Mouse (Mus musculus) gastrocnemius, postnatal 4 days (tissue): ENCODE results near the gene Ghr. TPM values are rescaled to one million over a fixed set of nuclear protein-coding genes. Genes with fewer than 3 reads are reported as not detected.

ENCODE experiments used
- DNase-seq, 2 experiments: peaks; one replicate each; pipeline ENCODE4 v3.0.0; 2021 to 2022; ENCODE audit warnings: low spot score in 2 of 2, mixed read lengths in 2 of 2
- total RNA-seq, 2 experiments: library from RNA; stranded (reverse); gene quantifications; 2 replicates each; pipeline ENCODE4 v1.2.3; 2021

The Ghr gene
- total RNA-seq, 2 experiments from 2014 or later: 111 TPM

DNA sequence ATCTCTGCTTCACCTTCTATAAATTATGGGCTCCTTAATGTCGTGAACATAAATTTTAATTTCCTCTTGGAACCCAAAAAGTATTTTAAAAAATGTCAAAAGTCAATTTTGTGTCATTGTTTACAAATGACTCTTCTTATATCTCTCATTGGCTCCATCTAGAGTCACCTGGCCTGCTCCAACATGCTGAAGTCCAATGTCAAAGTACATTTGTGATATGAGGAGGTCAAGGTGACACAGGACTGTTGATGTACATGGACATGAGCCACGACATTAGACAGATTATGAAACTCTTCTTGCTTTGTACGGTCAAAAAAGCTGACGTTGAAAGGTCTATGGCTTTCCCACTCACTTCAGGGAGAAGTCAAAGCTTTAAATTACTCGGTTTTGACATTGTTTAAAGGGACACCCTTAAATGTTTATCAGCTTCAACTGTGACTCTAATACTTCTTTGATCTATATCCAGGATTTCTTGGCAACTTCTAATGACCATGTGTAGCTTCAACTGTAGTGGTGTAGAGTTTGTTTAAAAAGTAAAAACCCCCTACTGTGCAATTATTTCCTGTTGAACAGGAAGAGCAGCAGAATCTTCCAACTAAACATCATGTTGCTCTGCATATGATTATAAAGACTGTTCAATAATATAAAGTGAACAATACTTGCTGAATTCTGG lies 131.1 kb downstream of the Ghr start:
- DNase-seq: no peak

DNA sequence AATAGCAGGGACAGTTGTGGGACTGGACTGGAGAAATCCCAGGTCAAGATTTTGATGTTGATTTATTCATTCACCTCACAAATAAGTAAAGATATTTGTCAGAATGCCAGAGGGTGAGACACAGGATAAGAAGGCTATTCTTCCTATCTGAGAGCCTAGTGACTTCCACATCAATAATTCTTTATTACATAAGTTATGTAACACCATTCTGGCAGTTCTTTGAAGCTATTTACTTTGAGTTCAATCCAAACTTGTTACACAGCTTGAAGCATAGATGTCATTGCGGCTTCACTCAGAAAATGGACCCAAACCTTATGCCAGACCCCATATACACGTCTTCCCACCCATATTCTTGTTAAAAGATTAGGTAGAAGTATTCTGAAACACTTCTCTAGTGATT lies 133.7 kb downstream of the Ghr start:
- DNase-seq: no peak

DNA sequence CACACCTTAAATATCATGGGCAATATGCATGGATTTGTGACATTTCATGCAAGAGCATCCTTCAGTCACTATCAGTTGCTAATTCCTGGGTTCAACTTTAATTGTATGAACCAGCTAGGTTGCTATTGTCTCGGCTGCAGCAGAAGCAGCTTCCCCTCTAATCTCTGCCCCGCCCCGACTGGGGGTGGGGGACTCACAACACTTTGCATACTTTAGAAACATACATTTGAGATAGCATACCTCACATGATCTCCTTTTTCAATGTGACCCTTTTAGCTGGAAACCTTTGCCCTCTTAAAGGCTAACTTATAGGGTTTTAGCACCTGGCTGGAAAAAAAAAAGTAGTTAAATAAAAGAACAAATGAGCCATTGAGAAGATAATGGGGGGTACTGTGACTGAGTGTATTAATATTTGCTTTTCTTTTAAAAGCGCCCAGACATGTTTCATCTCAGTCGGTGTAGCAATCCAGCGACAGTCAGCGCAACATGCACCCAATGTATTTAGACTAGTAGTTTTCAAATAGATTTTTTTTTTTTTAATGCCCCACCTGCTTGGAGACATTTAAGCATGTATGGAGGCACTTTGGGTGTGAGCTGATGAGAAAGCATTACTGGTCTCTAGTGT lies 137.9 kb downstream of the Ghr start:
- no peak for DNase-seq

DNA sequence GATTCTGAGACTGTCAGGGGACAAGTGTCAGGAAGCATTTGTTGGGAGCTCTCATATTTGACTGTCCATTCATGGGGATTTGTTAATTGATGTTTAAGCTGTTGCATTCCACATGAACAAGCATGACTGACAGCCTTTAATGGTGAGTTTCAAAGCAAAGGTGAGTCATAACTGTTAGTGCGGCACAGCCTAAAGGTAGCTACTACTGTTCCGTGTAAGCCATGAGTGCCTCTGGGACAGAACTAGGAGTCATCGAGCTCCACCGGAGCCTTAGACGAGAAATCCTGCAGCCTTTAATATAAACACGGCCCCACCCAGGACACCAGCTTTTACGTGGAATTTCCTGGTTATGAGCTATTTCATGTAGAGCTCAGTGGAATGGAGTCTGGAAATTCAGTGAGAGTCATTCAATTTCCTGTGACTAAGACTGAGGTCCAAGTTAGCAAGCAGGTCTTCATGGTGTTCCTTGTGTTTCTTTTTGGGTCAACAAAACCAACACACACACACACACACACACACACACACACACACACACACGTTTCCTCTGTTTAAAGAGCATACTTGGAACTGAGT lies 138.8 kb downstream of the Ghr start:
- DNase-seq: no peak

DNA sequence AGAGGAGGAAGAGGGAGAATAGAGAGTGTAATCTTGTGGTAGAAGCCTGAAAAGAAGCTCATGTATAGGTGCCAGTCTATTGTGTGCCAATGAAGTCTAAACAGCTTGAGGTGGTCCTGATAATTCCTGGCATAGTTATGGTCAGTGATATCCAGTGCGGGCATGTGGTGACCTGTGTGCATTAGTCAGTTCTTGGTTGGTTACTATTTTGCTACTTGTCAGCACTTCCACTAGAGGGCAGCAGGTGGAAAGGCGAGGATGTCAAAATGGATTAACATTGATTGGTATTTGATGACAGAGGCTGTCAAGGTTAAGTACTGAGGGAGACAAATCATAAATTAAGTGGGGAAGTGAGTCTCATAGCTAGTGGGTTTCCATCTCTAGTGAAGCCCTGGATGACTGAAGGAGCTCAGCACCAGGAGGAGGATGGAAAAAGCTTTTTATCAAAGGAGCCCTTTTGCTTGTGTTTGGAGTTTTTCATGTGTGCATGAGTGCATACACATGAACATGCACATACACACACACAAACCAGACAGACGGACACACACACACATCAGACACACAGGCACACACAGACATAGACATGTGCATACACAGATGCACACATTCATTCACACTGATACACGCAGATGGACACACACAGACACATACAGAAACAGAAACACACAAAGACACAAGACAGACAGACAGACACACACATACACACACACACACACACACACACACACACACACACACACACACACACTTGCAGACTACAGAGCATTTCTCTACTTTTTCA lies 141.6 kb downstream of the Ghr start:
- peak in 1 of 2 experiments; percentile 25 for DNase-seq

DNA sequence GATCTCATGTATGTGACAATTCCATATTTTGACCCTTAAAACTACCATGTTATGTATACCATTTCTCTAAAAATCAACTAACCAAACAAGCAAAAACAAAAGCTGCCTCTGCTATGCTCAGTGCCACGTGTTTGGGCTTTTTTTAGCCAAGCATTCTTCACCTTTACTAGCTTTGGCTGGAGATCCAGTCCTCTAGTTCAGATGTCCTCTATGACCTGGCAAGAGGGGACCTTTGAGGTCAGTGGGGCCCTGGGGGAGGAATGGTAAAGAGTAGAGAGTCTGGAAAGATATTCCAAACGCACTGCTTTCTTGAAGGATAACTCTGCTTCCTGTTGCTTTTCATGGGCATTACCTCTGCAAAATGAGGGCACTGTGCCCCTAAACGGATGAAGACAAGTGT lies 145.9 kb downstream of the Ghr start:
- DNase-seq: no peak

DNA sequence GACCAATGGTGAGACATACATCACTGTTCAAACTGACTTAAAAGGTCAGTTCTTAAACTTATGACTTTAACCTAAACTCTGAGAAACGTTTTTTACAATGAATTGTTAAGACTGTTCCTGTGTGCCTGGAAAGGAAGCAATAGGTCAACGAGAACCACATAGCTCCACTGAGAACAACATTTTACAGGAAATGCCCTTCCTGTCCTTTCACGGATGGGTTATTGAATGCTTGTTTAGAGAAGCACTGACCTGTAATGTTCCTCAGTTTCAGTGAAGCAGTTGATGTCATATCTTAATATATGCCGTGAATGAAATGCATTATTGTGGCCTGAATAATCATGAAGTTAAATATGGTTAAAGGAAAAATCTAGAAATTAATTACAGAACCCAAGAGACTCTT lies 147.7 kb downstream of the Ghr start:
- no peak for DNase-seq

DNA sequence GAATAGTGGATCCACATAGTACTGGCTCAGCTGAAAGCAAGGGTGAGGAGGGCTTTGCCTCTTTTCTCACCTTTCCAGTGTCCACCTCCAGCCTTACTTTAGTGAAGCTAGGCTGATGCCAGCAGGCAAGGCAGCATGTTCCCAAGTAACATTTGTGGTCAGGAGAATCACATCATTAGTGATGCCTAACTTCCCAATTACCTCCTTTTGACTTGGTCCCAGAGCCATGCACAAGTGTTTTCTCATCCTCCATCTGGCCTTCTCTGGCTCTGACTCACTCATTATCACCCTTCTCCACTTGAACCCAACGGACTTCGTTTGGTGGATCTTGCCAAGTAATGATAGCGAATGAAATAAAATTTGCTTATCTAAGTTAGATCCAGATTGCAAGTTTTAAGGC lies 148.8 kb downstream of the Ghr start:
- no peak for DNase-seq

DNA sequence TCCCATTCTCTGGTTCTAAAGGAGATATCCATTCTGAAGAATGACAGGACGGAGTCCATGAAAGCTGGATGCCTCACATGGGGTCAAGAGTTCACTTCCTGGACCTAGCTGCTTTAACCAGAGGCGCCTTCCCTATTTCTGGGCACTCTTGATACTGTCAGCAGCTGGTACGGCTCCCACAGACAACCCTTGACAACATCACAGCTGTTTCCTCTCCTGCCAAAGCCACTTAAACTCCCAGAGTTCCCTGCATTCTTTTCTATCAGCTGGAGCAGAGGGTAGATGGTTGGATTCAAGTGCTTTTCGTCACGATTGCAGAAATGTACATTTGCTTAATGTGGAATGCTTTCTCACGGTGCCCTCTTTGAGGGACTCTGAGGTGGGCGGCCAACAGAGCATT lies 150.0 kb downstream of the Ghr start:
- DNase-seq: peak in 1 of 2 experiments; percentile 24

DNA sequence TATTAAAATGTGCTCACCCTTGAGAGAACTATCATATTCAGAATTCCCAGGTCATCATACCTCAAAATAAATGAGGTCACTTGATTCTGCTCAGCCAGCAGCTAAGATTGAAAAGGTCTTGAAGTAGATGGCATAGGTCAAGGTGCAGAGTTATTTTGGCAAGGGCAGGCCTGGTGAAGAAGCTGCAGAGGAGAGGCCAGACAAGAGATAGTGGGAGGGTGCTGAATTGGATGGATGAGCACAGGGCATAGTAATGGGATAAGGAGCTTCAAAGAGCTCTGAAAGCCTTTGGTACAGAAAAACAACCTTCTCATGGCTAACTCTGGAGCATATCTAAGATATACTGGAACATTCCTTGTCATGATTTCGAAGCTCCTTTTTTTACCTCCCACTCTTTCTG lies 150.5 kb downstream of the Ghr start:
- DNase-seq: no peak

DNA sequence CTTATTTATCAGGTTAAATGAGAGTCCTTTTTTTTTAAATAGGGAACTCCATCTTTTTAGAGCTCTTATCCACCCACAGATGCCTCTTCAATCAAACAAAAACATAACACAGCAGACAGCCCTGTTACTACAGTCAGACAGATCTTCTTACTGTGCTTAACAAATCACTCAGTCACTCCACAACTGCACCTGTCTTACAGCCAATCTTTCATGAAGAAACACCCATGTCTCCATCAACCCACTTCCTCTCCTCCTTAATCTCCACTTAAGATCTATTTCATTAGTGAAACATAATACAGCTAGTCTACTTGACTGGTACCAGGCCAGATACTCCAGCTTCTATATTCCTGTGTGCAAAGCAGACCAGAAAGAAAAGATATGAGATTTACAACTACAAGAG lies 153.9 kb downstream of the Ghr start:
- no peak for DNase-seq

DNA sequence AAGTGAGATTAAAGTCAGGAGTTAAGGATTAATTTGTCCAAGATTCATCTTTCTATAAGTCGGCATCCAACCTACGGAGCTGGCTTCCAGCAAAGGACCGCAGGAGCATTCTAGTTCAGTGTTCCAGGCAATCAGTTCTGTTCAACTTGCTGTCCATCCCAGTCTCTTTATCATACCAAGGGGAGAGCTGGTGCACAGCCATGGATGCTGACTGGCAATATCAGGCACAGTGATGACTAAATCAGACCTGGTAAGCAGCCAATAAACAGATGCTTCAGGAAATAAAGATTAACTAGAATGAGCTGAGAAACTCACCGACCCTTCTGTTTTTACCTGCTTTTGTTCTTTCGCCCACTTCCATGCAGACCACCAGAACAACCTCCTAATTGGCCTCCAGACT lies 154.3 kb downstream of the Ghr start:
- DNase-seq: no peak

DNA sequence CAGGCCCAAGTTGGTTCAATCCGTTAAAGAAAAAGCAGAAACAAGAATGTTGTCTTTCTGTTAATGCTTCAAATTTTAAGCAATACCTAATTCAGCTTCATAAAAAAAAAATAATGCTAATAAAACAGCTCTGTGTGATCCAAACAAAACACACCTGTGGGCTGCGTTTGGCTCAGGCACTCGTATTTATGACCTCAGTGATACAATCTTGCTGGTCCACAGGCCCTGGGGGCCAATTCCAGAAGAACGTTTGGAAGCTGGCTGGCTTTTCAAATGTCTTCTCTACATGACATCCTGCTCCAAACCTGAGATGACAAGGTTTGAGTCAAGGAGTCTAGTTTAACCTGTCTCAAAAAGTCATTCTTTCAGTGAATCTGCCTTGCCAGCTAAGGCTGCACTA lies 156.9 kb downstream of the Ghr start:
- DNase-seq: no peak

DNA sequence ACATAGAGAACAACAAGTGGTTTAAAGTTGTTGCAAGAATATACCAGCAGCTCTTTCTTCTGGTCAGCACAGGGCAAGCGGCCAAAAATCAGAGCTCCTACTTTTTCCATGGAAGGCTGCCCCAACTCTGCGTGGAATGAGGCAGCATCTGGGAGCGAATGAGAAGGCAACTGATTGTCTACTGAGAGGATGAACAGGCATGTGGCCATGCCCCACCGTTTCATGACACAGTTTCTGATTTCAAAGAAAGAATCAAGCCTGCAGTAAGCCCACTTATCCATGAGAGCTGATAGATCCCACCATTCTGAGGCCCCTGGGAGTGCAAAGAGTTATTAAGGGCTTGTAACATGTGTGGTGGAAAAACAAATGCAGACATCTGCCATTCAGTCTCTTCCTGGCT lies 160.1 kb downstream of the Ghr start:
- DNase-seq: peak in 1 of 2 experiments; percentile 47

DNA sequence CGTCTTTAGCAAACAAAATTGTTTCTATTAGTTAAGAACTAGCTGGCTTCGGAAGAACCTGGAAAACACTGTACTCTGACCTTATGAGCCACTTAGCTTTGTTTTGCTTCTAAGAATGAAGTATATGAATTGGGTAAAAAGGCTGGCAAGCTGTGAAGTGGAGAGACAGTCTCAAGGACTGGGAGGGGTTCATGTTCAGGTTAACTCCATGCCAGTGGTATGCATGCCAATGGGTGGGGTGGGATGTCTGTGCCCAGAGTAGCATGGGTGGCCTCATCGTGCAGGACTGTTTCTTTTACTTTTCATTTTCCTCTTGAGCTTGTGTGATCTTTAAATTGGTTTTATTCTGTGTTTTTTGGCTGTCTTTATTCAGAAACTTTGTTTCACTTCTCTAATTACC lies 165.6 kb downstream of the Ghr start:
- no peak for DNase-seq

DNA sequence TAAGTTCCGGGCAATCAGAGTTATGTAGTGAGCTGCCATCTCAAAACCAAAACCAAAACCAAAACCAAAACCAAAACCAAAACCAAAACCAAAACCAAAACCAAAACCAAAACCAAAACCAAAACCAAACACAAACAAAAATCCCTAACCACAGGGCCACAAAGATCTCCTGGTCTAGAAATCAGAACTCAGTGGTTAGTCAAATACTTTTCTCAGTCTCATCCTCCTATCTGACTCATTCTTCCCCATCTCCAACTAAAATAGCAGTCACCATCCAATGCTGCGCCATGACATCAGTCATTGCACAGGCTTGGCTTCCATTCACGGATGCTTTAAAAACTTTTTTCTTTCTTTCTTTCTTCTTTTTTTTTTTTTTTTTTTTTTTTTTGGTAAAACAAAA lies 170.2 kb downstream of the Ghr start:
- DNase-seq: no peak

DNA sequence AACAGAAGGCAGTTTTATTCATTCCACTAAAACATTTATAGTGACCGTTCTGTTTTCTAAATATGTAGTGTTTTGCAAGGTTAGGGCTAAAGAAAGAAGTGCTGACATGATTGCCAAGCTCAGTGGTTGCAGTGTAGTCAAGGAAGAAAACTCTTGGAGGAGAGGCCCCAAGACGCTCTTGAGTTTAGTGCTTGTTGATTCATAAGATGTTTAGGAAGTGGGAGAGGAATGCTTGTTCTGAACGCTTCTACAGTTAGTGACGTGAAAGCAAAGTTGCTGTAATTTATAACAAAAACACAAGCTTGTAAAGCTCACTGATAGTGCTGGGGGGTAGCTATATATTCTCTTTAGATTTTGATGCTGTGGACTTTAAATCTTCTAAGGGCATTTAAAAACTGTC lies 174.8 kb downstream of the Ghr start:
- DNase-seq: no peak

DNA sequence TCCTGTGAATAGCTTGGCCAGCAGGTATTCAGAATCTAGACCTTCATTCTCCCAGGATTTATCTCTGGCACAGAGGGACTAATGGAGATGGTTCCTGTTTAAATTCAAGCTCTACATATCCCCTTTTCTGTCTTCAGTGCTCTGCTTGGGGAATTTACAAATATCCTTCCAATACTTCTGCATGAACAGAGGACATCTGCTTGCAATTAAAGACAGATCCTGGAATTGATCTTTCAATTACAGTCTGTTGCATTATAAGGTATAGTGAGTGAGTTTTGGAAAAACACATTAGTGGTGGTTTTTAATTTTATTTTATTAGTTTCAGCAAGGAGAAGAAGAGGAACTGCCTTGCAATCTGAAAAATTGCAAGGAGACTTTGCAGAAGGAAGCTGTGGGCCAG lies 184.1 kb downstream of the Ghr start:
- DNase-seq: no peak

DNA sequence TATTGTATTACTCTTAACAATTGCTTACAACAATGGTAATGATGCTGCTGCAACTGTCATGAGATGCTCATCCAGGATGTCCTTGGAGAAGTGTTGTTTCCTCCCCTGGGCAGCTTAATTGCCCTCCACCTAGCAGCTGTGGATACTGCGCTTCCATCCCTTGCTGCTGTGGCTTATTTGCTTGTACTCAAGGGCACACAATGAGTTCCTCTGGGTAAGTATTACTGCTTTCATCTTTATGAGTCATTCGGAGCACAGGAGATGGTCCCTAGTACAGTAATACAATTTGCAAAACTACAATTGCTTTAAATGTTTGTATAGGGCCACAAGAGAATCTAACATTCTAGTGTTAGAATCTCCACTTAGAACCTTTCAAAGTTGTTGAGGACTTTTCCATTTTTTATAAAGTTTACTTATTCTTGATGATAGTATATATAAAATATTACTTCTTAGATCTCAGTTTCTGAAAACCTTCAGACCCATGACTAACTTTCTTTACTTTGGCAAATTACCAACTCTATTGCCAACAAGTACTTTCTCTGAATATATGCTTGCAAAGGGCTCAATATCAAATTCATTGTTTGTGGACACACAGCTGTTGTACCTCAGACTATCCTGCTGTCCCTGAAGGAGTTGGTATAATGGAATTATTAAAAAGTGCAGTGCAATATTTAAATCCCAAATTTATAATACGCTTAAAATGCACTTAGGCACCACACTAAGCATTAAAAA lies 185.8 kb downstream of the Ghr start:
- DNase-seq: no peak

DNA sequence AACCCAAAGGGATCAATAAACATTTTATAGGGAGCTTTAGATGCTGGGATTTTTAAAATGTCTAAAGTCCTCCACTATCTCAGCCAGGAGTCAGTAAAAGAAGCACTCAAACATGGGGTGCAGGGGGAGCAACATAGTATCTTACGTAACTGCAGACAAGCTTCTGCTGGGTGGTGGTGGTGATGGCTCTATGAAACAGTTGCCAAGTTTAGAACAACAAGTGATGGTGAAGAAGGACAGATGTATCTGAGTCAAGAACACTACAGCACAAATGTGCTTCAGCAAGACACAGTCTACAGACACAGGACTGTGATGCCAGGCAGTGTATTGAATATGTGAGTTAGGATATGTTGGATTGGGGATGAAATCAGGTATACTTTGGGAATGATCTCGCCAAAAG lies 187.1 kb downstream of the Ghr start:
- no peak for DNase-seq

DNA sequence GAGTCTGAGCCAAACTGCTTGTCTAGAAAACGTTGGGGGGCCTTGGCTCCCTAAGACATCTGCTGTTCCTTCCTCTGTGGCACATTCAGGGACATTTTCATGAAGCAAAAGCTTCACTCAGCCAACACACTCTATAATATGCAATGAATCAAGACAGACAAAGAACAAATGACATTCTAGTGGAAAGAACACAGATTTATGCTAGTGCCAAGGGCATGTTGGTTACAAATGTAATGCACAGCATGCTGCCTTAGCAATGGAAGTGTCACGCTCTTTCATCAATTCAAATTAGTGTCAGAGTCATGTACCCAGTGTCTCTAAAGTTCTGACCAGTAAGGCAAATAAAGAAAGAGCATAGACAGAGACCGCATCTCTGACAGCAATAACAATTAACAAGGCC lies 187.6 kb downstream of the Ghr start:
- no peak for DNase-seq

DNA sequence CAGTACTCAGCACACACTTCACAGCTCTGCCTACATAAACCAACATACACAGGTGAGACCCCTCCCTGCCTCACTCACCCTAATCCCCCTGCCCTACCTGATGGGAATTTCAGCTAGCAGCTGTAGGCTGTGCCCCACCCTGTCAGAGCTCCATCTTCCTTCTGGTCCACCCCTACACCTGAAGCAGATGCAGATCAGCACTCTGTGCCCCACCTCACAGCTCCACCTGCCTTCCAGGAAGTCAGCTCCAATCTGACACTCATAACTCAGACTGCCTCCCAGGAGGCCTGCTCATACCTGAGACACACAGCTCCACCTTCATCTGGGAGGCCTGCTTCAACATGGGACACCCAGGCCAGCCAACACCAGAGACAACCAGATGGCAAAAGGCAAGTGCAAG lies 192.6 kb downstream of the Ghr start:
- DNase-seq: no peak
